Mouse (Mus musculus) ES-E14 (cell line): ENCODE measurements at regions not wholly inside any gene's neighbourhood (a gene's known extent, or its start where the extent isn't known, plus 50 kb on each side); places are given as distances from the start of the nearest gene placed in this dataset.

Source experiments
- DNase-seq: peaks from one replicate; pipeline ENCODE4 v3.0.0-alpha.2; 2013; ENCODE audit warnings: low read depth, low spot score
- H3K27ac ChIP-seq: 2 replicates; pipeline ENCODE4 v1.5.1; 2012; ENCODE audit warnings: low read depth, mild to moderate bottlenecking, low read length, moderate library complexity, mixed read lengths; ENCODE audit not compliant: poor library complexity, insufficient read depth, severe bottlenecking
- H3K36me3 ChIP-seq: 2 replicates; pipeline ENCODE4 v1.6.1; 2012; ENCODE audit warnings: mild to moderate bottlenecking, low read length, moderate library complexity, mixed read lengths; ENCODE audit not compliant: control insufficient read depth, poor library complexity, insufficient read depth, severe bottlenecking
- H3K4me1 ChIP-seq, 2 experiments: fragments of 150-350 bp in 1 of 2; sonication (generic) in 1 of 2; 2 replicates each; pipeline ENCODE4 v1.6.1; 2012; ENCODE audit warnings: low read length in 2 of 2, mild to moderate bottlenecking in 1 of 2, mixed read lengths in 1 of 2; ENCODE audit not compliant: control insufficient read depth in 2 of 2, insufficient read depth in 2 of 2, poor library complexity in 1 of 2
- H3K4me3 ChIP-seq, 2 experiments: fragments of 150-350 bp in 1 of 2; sonication (generic) in 1 of 2; 2 replicates each; pipeline ENCODE4 v1.5.1; 2012; ENCODE audit warnings: low read length in 2 of 2, low read depth in 1 of 2, mild to moderate bottlenecking in 1 of 2, mixed read lengths in 1 of 2; ENCODE audit not compliant: insufficient read depth in 1 of 2, poor library complexity in 1 of 2, severe bottlenecking in 1 of 2
- H3K9ac ChIP-seq: 2 replicates; pipeline ENCODE4 v1.6.1; 2012; ENCODE audit warnings: low read depth, mild to moderate bottlenecking, low read length, mixed read lengths; ENCODE audit not compliant: poor library complexity, insufficient read depth, severe bottlenecking
- H3K9me3 ChIP-seq: fragments of 150-350 bp; sonication (generic); 2 replicates; pipeline ENCODE4 v1.6.1; 2012; ENCODE audit warnings: low read depth, mild to moderate bottlenecking, low read length; ENCODE audit not compliant: control insufficient read depth, insufficient read depth
- CHD2 ChIP-seq: IDR thresholded peaks from 2 replicates; pipeline ENCODE4 v1.6.1; 2014; ENCODE audit warnings: mild to moderate bottlenecking, low read depth, low read length, inconsistent platforms
- HCFC1 ChIP-seq: IDR thresholded peaks from 2 replicates; pipeline ENCODE4 v1.6.1; 2012; ENCODE audit warnings: low read length, inconsistent platforms, borderline replicate concordance; ENCODE audit not compliant: insufficient read depth
- MAFK ChIP-seq: IDR thresholded peaks from 2 replicates; pipeline ENCODE4 v1.6.1; 2014; ENCODE audit warnings: mild to moderate bottlenecking, low read depth, low read length, inconsistent platforms; ENCODE audit not compliant: insufficient read depth
- ZC3H11A ChIP-seq: IDR thresholded peaks from 2 replicates; pipeline ENCODE4 v1.6.1; 2012; ENCODE audit warnings: low read depth, mild to moderate bottlenecking, inconsistent platforms, low read length, borderline replicate concordance
- in situ Hi-C, 2 experiments: fragments of 600-800 bp; cut with MboI; formaldehyde crosslinking; loops; one replicate each; pipeline ENCODE4 v1.15.1; 2025; ENCODE audit warnings: low sequenced_read_pairs in 2 of 2, inconsistent platforms in 1 of 2; ENCODE audit not compliant: unreplicated experiment in 2 of 2

DNA sequence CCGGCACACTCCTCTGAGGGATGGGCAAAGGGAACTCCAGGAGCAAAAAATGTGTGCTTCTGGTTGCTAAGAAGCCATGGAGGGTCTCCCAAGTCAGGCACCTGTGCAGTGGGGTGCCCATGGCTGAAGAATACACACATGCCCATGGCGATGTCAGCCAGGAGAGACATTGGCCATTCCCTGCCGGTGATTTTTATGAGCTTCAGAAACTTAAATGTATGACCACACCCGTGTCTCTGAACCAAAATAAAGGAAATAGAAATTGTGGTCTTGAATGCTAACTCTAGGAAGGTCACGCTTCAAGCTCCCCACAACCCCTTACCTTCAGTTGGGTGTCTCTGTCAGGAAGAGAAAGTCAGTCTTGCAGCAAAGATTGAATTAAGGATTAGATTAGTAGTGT lies 56.0 kb upstream of the Map1b start:
- Histone ChIP-seq H3K9ac (no peak overlapping the region), H3K4me1 (no peaks in the 10 kb centered on the region), H3K4me3 (no peak overlapping the region), H3K27ac (no peak overlapping the region), H3K9me3 (no peaks in the 10 kb centered on the region), H3K36me3 (no peaks in the 10 kb centered on the region)
- in situ Hi-C loops = no loop called here
- TF ChIP-seq ZC3H11A = no peak
- TF ChIP-seq CHD2 = no peak
- no peak for TF ChIP-seq HCFC1
- TF ChIP-seq MAFK = no peak
- DNase-seq = no peak
